Mouse (Mus musculus) heart, postnatal 36 days (tissue): ENCODE data around the gene Pomc. TPM values are rescaled to one million over a fixed set of nuclear protein-coding genes. Genes with fewer than 3 reads are reported as not detected.
"Not testable (repeated sequence)": the region's sequence is repeated elsewhere in the genome, so short reads cannot be mapped to it uniquely, and the experiment has no call there.

Experiments
- DNase-seq, 2 experiments: peaks; one replicate each; pipeline ENCODE4 v3.0.0; 2021 to 2022
- intact Hi-C: fragments of 180-260 bp; cut with DNase I; formaldehyde crosslinking; loops from one replicate; pipeline ENCODE4 v1.15.1; 2025
- total RNA-seq, 2 experiments: library from RNA; stranded (reverse); gene quantifications; 2 replicates each; pipeline ENCODE4 v1.2.3; 2021

The Pomc gene
- total RNA-seq, 2 experiments from 2014 or later = 0.27 to 0.42 TPM

- DNase-seq = peak; percentile 7 to 16
- intact Hi-C loops = no loop called here
Observed at GRCm38 (mm10) chr12:3960553-3960952, 5.8 kb downstream of the Pomc start.

- intact Hi-C loops = no loop called here
- no peak for DNase-seq
Observed at GRCm38 (mm10) chr12:3967196-3967595, 12.4 kb downstream of the Pomc start.

GRCm38 (mm10) chr12:3968380-3968779 lies 13.6 kb downstream of the Pomc start:
- DNase-seq = no peak
- intact Hi-C loops = no loop called here

DNA sequence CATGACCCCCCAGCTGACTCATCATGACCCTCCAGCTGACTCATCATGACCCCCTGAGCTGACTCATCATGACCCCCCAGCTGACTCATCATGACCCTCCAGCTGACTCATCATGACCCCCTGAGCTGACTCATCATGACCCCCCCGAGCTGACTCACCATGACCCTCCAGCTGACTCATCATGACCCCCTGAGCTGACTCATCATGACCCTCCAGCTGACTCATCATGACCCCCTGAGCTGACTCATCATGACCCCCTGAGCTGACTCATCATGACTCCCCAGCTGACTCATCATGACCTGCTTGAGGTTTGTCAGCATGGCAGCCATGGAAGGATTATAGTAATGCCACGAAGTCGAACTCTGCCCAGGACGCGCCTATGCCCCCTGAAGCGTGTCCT lies 18.4 kb downstream of the Pomc start:
- DNase-seq = not testable (repeated sequence)

GRCm38 (mm10) chr12:3980991-3981349 lies 26.2 kb downstream of the Pomc start:
- DNase-seq = no peak
- intact Hi-C loops = no loop called here

More for the DNA sequence above, 18.4 kb downstream of the Pomc start:
- intact Hi-C loops = not testable (repeated sequence)

DNA sequence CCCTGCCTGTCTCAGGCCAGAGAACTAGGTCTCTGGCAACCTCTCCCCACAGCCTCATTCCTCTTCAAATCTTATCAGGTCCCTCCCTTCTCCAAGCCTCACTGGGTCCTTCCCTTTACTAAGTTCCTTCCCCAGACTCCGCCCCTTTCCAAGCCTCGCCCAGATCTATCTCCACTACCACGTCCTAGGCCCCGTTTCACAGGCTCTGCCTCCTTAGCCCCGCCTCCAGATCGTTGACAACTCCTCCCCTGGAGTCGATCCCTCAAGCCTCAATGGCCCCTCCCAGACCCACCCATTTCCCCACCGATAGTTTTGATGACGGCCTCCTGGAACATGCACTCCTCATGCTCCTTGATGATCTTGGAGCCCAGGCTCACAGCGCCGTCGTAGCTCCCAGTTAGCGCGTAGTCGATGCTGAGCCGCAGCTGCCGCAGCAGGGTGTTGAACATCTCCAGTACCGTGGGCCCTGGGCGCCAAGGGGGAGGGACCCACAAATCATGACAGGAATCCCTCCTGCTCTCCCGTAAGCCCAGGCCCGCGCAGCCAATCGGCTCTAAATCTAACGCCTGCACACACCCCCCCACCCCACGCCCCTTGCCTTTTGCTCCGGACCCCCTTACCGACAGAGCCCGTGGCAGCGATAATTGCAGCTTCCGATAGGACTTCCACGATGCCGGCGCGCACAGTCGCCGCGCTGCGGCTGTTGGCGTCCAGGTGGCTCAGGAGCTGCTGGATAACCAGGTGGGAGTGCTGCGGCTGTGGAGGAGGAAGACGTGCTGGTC lies 26.8 kb downstream of the Pomc start:
- intact Hi-C loops = no loop called here
- peak; percentile 78 to 79 for DNase-seq

DNA sequence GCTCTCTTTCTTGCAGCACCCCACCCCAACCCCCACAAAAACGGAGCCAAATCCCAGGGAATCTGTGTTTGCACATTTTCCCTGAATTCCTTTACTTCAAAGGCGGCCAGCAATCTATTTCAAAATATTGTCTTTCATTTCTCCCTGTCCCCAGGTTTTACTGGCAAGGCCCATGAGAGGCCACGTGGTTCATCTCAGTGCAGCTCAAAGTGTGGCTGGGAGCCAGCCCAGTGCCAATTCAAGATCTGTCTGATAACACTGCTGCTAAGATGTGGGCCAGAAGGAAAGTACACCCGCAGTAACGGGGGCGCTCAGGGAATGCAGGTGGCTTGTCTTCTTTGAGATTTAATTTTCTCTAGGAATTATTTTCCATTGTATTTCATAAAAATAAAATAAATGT lies 27.5 kb downstream of the Pomc start:
- intact Hi-C loops = no loop called here
- DNase-seq = no peak

- intact Hi-C loops = loop anchor here (1.0 kb wide), 3 partner anchors 57 to 97 kb away; no protein-coding TSS in a partner anchor
- DNase-seq = peak; percentile 80 to 86
Observed at GRCm38 (mm10) chr12:3983736-3984135, 29.0 kb downstream of the Pomc start.

GRCm38 (mm10) chr12:3984446-3984845 lies 29.7 kb downstream of the Pomc start:
- no peak for DNase-seq
- intact Hi-C loops = loop anchor here (1.0 kb wide), 2 partner anchors 57 to 58 kb away; no protein-coding TSS in a partner anchor

DNA sequence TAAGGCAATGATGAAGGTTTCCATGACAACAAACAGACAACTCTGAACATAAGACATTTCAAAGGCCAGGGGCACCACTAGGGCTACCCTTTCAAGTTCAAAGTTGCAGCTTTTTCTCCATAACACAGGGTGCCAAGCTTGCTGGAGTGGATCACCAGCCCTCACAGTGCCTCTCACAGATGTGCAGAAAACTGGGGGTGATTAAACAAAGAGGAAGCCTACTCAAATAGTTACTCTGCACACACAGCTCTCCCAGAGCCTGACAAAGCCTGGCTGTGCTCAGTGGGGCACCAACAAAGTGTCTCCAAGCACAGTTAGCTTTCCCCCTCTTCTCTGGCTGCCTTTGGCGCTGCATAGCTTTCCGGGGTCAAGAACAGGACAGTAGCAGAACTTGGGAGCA lies 35.2 kb downstream of the Pomc start:
- intact Hi-C loops = no loop called here
- DNase-seq = no peak

GRCm38 (mm10) chr12:3991047-3991446 lies 36.3 kb downstream of the Pomc start:
- intact Hi-C loops = no loop called here

DNA sequence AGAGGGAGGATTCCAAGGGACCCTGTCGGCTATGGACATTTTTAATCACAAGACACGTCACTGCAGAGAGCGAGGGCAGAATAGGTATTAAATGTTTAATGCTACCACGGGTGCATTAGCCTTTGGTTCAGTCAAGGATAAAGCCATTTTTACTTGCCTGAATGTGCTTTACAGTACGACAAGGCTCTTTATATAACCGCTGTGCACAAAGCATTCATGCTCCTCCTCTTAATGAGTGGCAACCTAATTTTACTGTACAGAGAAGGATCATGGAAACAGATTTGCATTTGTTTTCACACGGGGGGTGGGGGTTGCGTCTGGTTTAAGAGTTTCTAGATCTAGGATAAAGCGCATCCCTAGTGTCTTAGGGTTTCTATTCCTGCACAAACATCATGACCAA lies 42.0 kb downstream of the Pomc start:
- no peak for DNase-seq
- intact Hi-C loops = no loop called here

More at GRCm38 (mm10) chr12:3991047-3991446, 36.3 kb downstream of the Pomc start:
- no peak for DNase-seq

DNA sequence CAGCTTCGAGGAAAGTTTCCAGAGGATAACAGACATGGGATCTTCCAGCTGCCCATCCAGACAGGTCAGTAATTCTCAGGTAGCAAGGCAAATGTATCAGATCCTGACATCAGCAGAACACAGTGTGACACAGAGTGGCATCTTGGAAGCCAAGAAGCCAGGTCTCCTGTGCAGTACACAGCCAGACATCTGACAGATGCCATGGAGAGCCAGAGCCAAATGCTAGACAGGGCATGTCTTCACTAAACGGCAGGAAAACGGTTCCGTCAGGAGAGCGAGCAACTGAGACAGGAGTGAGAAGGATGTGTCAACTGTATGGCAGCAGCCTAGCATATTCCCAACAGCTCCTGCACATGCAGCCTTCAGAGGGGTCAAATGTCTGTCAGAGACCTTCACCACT lies 45.7 kb downstream of the Pomc start:
- DNase-seq = no peak
- intact Hi-C loops = no loop called here

DNA sequence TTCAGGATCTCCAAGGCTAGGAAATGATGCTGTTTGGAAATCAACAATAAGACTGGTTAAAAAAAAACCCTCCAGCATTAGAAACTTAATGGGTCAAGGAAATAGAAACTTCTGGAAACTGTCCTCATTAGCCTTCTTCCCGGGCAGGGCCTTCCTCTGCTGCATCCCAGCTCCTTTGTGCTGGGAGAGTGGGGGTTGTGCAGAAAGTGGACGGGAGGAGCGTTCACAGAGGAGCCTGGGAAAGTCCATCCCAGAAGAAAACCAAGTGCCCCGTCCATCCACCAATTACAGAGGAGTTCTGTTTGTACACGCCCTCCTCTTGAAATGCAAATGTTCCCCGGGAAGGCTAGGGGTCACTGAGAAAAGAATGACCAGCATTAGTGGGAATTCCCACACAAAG lies 49.9 kb downstream of the Pomc start:
- peak in 1 of 2 experiments; percentile 45 for DNase-seq
- intact Hi-C loops = no loop called here

GRCm38 (mm10) chr12:4006079-4006478 lies 51.3 kb downstream of the Pomc start:
- intact Hi-C loops = no loop called here

GRCm38 (mm10) chr12:4007181-4007580 lies 52.4 kb downstream of the Pomc start:
- intact Hi-C loops = no loop called here
- peak in 1 of 2 experiments; percentile 34 for DNase-seq

More at GRCm38 (mm10) chr12:4006079-4006478, 51.3 kb downstream of the Pomc start:
- peak in 1 of 2 experiments; percentile 48 for DNase-seq

- intact Hi-C loops = no loop called here
- DNase-seq = no peak
Observed at GRCm38 (mm10) chr12:4007766-4008165, 53.0 kb downstream of the Pomc start.

GRCm38 (mm10) chr12:4008731-4009130 lies 54.0 kb downstream of the Pomc start:
- no peak for DNase-seq
- intact Hi-C loops = no loop called here
